Mouse (Mus musculus) lung, postnatal 14 days (tissue): ENCODE measurements at regions not wholly inside any gene's neighbourhood (a gene's known extent, or its start where the extent isn't known, plus 50 kb on each side); places are given as distances from the start of the nearest gene placed in this dataset.

ENCODE experiments used
- DNase-seq: peaks from one replicate; pipeline ENCODE4 v3.0.0; 2021

DNA sequence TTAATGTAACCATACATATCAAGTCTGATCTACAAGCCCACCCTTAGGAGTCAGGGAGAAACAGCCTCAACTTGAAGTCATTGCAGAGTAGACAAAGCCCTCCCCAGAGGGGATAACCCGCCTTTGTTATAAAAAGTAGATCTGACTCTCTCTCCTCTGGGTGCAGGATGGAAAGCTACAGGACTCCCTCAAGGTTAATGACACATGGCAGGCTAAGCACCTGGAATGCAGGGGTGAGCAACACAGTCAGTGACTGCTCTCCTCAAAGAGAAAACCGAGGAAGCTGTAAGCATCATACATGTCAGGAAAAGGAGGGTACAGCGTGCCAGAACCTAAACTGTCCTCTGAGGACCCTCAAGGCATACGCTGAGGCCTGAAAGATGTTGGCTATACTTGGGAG is 177.1 kb downstream of the Mycn start:
- no peak for DNase-seq

DNA sequence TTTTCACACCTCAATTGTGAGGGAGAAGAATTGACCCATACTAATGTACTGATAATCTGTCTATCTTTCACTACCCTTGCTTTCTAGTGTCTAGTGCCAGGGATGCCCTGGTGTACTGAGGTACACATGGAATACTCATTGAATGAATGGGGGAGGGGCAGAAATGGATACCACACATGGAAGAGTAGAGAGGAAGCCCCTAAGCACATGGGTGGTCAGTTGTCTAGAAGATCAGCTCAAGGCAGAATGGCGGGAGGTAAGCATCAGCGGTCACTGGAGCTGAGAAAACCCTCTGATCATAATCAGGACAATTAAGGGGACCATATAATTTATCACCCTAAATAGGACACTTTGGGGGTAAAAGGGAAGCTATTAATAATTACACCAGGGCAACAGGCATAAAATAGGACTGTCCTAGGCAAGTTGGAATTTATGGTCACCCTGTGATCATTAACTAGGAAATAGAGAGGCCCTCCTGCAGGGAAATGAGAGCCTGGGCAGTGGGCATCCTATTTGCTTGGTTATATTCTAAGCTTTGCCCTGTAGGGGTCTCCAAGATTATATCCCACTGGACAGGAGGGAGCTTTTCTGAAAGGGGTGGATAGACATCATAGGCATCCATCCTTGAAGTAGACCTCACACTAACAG is 185.3 kb downstream of the Mycn start:
- DNase-seq: no peak

DNA sequence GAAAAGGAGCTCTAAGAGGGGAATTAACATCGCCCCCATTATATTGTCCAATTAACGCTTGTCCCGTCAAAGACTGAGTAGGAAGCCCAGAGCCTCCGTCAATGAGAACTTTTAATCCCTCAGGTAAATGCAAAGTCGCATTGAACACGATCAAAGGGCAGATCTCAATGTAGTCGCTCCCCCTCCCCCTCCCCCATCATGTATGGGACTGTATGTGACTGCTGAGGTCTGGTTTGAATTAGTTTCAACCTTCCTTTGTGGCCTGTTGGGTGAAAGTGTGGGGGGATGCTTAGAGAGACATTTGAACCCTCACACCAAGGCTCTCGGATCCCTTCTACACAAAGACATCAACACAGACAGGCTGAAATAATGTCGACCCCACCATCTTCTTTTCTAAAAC is 187.9 kb downstream of the Mycn start:
- DNase-seq: no peak

DNA sequence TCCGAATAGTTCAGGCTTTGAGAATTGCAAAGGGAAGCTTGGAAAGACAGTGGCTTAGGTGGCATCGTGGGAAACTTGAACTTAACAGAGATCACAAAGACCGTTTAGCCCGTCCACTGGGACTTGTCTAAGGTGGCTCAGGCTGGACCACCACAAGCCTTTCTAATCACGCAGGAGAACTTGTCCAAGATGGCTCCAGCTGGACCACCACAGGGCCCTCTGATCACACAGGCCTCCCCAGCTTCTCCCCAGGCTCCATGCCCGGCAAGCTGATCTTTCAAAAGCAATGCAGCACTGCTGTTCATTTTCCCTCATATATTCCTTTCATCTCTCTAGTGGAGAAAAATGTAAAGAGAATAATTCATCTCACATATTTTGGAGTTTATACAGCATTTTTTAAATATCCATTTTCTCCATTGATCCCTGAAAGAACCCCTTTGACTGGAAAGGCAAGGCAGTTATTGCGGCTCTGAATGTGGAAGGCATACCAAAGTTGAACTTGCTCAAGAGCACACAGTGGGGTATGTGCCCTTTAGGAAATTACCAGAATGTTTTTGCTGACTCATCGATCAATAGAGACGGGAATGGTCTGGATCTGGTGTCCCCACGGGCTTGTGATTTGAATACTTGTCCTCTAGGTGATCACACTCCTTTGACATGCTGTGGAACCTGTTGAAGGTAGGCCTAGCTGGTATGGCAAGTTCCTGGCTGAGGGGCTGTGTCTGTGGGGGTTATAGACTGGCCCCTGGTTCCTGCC is 189.9 kb downstream of the Mycn start:
- no peak for DNase-seq

DNA sequence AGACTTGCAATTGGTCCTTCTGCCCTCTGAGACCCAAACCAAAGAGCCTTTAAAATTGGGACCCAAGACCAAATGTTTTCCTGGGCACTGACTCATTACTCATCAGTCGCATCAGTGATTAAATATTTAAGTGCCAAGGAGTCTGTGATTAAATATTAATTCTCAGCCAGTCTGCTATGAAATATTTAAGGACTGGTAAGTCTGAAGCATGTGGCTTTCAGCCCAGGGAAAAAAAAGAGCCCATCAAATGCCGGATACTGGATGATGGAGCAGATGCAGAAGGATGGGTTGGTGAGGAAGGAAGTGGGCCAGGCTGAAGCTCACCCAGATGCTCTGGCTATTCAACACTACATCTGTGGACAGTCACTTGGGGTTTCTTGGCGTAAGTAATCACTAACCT is 192.0 kb downstream of the Mycn start:
- no peak for DNase-seq

DNA sequence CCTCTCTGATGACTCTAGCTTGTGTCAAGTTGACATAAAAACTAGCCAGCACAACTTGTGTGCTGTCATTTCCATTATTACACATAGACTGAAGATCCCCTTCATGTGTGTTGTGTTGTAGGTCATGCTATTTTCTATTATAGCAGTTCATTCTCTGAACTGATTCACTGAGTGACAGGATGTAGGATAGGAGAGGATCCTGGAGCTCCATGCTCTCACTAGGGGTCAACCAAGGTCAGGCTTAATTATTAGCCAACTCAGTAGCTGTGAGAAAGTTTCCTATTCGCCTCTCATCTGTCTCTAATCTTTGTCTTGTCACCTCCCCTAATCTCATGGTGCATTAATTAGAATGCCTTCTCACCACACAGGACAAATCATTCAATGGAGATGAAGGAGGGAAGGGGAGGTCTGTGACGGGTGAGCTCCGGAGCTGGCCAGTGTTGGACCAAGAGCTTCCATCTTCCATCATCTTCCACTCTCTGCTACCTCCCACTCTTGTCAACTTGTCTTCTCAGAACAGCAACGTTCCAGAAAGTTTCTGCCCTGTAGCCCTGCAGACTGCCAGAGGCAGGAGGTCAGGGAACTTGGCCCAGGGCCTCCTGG is 194.8 kb downstream of the Mycn start:
- DNase-seq: no peak

DNA sequence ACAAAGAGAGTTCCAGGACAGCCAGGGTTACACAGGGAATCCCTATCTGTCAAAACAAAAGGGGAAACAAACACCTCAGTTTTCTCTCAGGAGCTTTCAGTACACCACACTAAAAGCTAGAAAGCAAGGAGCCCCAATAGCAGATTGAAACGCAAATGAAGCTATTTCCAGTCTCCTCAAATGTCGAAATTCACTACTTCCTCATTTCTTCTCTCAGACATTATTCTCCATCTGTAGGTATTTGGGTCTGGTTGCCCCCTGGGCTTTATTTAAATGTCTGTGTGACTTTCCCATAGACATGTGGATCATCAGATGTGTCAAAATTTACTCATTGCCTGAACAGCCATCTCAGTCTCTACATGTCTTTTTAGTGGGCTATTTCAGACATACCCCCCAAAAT is 197.2 kb downstream of the Mycn start:
- no peak for DNase-seq

DNA sequence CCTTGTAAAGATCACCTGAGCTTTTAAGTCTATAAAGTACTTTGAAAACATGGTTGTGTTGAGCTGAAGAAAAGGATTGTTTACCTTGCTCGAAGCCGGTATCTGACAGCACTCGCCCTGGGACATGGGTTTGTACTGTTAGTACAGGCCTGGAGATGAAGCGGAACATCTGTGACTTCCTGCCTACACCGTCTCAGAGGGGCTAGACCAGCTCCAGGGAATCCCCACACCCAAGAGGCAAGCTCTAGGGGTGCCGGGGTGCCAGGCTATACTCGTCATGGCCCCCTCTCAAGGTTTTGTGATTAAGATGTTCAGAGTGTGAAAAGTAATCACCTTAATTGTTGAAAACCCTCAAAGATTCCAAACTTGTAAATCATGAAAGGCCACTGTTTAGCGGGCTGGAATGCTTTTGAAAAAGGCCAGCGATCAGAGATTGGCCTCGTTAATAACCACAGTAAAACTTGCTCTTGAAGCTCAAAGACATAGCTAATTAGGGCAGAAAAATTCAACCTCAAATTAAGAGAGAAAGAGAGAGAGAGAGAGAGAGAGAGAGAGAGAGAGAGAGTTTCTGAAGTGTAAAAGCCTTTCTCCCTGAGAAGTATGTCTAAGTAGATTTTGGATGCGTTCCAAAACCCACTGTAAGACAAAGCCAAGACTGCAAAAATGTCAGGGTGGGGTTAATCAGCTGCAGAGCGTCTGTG is 202.9 kb downstream of the Mycn start:
- no peak for DNase-seq

DNA sequence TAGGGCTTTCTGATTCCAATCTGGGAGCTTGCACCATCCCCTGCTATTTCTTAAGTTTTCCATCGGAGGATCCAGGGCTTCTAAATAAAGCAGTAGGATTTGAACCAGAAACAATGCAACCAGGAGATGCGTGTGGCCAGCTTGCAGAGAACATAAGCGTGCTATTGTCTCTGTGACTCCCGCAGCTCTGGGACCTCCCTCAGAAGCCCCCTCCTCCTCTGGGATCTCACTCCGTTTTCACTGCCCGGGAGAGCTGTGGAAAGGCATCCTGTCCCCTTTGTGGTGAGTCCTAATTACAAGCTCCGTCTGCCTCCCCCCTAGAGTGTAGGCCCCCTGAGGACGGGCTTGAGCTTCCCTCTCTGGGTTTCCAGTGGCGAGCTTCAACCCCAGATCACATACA is 215.9 kb downstream of the Mycn start:
- no peak for DNase-seq

DNA sequence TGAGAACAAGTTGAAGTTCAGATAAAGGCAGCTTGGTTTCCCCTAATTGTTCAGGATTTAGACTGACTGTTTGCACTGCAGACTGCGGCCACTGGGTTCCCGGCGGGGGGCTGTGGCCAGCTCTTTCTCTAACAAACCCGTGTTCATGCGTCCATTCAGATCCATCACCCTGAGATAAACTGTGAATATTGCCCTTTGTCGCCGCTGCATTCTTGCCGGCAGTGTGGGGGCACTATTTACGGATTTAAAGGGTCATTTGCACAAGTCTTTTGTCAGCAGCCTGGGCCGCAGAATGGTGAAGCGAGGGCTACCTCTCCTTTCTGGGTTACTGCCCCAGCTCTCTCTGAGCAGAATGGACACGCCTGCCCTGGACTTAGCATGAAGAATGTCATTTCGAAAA is 216.6 kb downstream of the Mycn start:
- DNase-seq: no peak

DNA sequence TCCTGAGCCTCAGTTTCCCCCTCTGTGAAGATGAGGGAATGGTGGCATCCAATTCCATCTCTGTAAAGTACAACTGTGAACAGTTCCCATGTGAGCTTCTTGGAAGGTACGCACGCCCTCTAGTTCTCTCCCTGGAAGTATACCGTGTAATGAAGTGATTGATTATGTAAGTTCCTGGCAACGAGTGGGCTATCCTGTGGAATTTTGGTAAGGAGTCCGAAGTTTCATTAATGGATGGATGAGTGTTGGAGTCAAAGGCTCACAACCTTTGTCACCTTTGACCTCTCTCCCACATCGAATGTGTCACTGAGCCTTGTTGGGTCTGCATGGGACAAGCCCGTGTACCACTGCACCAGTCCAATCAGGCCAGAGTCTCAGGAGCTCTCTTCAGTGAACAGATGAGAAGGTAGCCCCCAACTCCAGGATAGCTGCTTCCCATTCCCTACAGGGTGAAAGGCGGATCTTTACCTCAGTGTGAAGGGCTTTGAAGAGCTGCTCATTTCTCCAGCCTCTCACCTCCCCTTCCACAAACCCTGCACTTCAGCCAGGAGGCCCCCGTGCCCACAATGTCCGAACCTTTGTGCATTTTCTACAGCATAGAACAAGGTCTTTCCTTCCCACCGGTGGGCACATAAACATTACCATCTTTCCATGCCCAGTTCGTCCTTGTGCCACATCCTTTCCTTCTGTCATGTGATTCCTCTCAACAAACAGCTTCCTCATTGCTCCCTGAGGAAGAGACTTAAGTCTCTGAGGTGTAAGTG is 217.8 kb downstream of the Mycn start:
- DNase-seq: no peak

DNA sequence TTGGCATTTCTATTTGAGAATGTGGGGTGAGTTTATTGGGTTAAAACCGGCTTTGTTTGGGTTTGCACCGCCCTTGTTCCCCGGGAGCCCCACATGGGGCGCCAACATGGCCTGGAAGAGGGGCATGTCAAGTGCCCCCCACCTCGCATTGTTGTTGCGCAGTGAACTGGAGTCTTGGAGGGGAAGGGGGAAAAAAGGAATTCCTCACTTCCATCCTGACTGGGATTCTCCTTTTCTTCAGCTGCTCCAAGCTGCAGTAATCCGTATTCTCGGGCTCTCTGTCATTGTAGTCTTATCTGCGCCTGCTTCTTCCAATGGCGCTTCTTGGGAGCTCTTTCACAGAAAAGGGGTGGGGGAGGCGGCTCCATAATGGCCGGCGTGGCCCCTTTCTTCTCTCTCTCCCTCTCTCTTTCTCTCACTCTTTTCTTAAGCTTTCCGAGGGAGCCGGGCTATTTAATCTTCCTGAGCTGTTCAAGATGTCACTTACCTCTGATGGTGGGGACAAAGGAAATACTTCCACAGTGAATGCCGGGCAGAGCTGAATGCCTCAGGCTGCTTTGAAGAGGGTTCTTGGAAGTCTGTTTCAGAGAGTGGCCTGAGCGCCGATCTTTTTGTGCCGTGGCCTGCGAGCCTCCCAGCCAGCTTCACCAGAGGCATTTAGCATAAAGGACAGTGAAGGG is 218.6 kb downstream of the Mycn start:
- DNase-seq: no peak

DNA sequence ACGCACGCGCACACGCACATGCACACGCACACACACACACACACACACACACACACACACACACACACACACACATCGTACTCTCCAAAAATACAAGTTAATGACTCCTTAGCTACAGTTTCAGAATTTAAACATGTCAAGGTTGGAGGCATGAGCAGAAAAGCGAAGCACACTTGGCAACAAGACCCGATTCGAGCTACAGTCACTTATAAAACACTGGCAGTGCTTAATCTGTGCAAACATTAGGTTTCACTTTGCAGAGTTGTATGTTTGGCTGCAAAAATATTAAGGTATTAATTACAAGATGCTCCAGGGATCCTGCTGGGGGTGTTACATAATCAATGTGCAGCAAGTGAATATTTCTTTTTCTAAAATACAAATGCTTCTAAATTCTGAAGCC is 225.0 kb downstream of the Mycn start:
- DNase-seq: no peak

DNA sequence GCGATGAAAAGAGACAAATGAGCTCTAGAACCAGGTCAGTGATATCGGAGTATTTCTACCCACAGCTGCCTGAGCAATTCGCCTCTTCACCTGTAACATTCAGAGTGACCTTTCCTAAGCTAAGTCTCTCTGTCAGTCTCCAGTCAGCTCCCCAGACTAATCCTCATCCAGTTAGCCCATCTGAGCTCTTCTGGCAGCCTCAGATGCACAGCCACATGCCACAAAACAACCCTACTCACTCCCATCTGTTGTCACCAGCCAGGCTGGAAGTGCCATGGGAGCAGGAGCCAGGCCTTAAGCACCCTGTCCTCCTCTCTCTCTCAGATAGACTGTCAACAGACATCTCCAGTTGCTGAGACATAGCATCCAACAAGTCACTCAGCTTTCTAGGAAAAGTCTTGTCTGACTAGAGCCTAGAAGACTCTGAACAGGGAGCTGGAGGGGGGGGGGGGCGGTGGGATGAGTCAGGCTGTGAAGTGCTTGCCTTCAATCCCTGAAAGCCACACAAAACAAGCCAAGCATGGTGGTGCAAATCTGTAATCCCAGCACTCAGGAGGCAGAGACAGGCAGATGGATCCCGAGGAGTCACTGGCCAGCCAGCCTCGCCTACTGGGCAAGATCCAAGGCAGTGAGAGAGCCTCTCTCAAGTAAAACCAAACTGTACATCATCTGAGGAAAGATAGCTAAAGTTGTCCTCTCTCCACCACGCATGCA is 225.6 kb downstream of the Mycn start:
- DNase-seq: no peak

DNA sequence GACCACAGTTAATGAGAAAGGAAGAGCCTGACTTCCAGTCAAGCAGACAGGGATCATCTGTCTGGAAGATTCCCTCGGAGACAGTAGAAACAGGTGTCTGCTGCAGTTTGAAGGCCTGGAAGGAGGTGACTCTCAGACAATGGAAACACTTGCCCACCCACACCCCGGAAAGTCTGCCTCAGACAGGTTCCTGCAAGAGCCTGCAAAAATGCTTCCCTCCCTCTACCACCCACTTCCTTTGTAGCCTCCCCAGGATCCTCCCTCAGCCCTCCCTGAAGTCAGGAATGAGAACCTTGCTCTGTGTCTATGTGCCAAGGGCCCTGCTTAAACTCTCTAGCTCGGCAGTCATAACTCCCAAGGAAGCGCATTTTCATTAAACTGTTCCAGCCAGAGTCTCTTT is 226.2 kb downstream of the Mycn start:
- no peak for DNase-seq

DNA sequence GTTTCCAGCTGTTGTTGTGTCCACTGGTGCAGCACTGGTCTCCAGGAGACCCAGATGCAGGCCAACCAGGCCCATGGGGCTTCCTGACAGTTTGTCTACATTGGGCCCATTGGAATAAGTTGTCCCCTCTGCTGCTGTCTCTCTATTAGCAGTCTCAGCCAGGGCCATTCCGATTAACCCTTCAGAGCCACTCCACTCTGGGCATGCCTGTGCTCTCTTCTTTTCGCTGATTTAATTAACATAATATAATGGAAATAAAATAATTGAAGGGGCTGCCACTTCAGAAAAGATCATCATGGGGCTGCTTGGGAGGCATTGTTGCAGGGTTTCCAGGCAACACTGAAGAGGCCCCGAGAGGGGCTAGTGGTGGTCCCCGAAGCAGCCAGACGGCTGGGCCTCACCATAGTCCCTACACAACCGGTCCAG is 231.5 kb downstream of the Mycn start:
- DNase-seq: no peak

DNA sequence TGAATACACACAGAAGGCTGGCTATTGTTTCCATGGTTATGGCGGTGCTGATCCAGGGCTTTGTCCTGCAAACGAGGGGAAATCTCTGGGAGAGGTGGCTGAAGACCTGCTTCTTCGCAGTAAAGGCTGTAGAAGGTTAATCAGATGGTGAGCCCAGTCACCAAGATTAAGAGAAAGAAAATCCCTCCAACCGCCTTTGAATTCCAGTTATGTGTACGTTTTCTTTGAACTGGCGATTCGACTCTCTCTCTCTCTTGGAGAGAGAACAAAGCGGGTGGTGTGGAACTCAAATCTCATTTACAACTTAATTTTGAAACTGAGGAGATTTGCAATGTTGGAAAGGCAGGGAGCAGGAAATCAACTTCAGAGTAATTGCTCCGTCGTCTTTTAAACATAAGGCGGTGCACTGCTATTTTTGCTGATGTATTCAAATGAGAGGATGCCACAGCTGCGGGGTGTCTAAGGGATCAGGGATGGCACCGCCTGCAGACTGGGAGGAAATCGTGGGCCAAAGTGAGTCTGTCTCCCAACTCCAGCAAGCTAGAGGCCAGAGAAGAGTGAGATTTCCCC is 232.7 kb downstream of the Mycn start:
- DNase-seq: no peak

DNA sequence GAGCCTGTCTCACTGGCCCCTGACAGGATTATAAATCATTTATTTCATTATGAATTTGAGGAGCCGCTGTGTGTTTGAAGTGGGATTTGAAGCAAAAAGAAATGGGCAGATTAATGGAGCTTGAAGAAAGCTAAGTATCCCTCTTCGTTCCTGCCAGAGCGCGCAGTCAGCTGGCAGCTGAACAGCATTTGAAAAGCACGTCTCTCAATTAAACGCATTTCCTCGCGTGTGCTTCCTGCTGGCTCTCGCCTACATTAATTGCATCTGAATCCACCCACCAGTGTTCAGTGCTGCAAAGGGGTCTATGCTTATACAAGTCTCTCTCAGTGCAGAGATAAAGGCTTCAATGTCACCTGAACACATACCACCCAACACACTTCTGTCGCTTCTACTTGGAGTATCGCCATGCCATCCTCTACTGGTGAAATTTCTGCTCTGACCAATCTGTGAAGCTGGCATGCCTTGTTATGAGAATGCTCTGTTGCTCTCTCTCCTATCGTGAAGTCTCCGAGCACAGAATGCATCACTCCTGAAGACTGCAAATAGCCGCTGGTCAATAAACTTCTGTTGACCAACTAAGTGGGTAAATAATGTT is 235.3 kb downstream of the Mycn start:
- no peak for DNase-seq

DNA sequence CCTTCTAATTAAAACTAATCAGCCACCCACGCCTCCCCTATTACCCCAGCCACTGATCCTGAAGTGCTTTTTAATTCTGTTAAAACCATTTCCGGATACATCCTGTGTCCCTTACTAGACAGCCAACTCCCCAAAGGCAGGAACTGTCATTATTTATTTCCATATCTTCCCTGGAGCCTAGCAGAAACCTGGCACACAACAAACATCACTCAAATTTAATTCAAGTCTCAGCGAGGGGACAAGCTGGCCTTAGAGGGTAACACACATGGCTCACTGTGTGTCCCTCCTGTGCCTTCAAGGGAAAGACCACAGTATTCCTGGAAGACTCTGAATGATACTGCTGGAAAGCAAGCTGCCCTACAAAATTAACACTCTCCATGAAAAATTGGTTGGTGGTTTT is 240.0 kb downstream of the Mycn start:
- DNase-seq: no peak

DNA sequence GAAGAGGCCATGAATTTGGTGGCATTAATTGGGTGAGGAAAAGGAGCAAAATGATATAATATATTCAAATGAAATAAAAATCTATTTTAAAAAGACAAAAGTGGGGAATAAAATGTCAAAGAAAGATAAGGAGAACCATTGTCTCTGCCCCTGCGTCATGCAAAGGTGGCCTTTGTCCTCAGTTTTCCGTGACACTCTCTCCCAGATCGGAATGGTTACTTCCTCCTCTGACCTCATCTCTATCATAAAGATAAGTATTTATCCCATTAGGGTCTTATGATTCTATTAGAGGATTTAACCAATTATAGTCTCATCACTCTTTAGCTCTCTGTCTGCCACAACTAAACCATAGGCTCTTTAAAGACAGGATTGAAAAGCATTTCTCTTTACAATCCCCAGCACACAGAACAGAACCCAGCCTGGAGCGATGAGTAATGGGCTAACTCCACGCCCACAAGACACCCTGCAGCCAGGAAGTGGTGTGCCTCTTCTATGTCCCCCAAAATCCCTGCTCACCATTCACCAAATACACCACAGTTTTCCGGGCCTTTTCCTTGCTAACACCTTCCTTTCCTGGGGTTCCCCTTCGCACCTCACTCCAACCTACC is 240.6 kb downstream of the Mycn start:
- DNase-seq: no peak
